Mouse (Mus musculus): ENCODE data around the gene Rpl18a. TPM values are rescaled to one million over a fixed set of nuclear protein-coding genes. Genes with fewer than 3 reads are reported as not detected.
A peak's percentile ranks its signal among the peaks of the same experiment; 100 is the strongest.

The Rpl18a gene
- 1,000 to 10,000 TPM; 1,014 to 1,053 TPM for total RNA-seq (2021)
- long read RNA-seq, experiment 1, transcript Rpl18a-201 (5 exons, 1,260 nt), result major isoform, 270 of 1,755 reads
- long read RNA-seq, experiment 1, partial matches to known transcripts, result 1,480 of 1,755 reads
- long read RNA-seq, experiment 1, other reads (novel, unspliced or antisense), result 0 of 1,755 reads
- long read RNA-seq, experiment 2, transcript Rpl18a-201 (5 exons, 1,260 nt), result major isoform, 313 of 1,895 reads
- long read RNA-seq, experiment 2, partial matches to known transcripts, result 1,578 of 1,895 reads
- long read RNA-seq, experiment 2, other reads (novel, unspliced or antisense), result 1 of 1,895 reads

DNA sequence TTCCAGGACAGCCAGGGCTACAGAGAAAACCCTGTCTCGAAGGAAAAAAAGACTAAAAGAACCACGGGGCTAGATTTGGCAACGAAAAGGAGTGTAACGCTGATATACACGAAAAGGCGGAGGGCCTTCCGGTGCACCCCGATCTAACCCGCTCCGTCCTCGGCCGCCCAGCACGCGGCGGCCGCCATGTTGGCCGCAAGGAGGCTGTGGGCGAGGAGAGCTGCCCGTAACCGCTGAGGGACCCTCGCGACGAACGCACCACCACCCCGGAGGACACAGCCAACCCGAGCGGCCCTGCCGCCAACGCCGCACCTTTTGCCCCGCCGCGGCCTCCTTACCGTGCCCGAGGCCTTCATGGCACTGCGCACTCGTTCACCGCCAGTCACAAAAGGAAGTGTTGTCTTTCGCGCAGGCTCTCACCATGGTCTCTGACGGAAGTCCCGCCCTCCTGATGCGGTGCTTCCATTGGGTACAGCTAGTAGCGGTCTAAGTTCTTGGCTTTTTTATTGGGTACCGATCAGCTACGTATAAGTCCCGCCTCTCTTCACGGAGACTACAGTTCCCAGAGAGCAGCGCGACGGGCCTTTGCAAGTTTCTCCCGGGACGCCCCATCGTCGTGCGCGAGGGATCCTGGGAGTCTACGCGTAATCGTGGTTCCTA is at the start of gene Rpl18a:
Rpl18a (minus strand) TSS at position 392 of the 660 bp plus-strand sequence.
- DNase-seq (ENCODE audit: low spot score), result peak; percentile 97

- DNase-seq (ENCODE audit: low spot score), result no peak
Measured at GRCm38 (mm10) chr8:70943187-70943586, 46.0 kb upstream of the Rpl18a start.

- DNase-seq (ENCODE audit: low spot score), result no peak
Measured at GRCm38 (mm10) chr8:70941478-70941877, 44.3 kb upstream of the Rpl18a start.

- no peak for DNase-seq (ENCODE audit: low spot score)
Measured at GRCm38 (mm10) chr8:70937200-70937599, 40.0 kb upstream of the Rpl18a start.

DNA sequence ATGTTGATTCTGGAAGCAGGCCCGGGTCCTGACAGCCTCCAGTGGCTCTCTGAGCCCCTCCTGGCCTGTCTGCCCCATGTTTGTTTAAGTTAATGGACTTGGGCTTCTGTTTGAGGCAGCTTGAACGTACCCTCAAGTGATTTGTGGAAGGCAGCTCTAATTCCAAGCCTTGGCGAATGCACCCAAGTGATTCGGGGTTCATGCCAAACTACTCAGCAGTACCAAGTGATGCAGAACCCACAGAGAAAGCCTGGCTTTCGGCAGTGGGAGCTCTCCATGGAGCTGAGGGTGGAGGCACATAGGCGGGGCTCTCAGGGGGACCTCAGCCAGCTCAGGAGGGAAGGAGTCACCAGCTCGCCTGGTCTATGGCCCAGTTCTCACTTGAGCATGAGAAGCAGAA is 37.6 kb upstream of the Rpl18a start:
- DNase-seq (ENCODE audit: low spot score), result no peak

GRCm38 (mm10) chr8:70933036-70933435 is 35.8 kb upstream of the Rpl18a start:
- no peak for DNase-seq (ENCODE audit: low spot score)

- DNase-seq (ENCODE audit: low spot score), result no peak
Measured at GRCm38 (mm10) chr8:70931731-70932130, 34.5 kb upstream of the Rpl18a start.

DNA sequence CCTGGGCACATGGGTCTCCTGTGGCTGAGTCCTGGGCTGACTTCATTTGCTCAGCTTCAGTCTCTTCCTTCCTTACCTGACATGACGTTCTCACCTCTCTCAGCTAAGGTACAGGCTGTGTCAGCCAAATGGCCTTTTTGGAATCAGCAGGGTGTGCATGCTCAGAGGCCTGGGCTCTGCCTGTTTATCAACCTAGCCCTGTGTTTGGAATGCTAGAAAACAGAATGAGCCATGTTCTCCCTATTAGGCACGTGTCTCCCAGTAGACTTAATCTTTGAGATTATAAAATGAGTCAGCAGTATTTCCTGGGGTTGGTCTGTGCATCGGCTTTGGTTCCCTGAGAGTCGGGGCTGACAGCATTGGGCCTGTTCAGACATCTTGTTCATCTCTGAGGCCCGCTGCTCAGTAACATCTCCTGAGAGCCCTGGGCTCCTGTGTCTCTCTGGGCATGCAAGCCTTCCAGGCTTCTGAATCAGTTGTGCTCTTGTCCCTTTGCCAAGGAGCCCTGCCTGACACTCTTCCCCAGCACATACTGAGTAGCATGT is 31.6 kb upstream of the Rpl18a start:
- DNase-seq (ENCODE audit: low spot score), result no peak

- no peak for DNase-seq (ENCODE audit: low spot score)
Measured at GRCm38 (mm10) chr8:70928096-70928495, 30.9 kb upstream of the Rpl18a start.

GRCm38 (mm10) chr8:70926396-70926795 is 29.2 kb upstream of the Rpl18a start:
- DNase-seq (ENCODE audit: low spot score), result no peak

GRCm38 (mm10) chr8:70925754-70926153 is 28.5 kb upstream of the Rpl18a start:
- no peak for DNase-seq (ENCODE audit: low spot score)

DNA sequence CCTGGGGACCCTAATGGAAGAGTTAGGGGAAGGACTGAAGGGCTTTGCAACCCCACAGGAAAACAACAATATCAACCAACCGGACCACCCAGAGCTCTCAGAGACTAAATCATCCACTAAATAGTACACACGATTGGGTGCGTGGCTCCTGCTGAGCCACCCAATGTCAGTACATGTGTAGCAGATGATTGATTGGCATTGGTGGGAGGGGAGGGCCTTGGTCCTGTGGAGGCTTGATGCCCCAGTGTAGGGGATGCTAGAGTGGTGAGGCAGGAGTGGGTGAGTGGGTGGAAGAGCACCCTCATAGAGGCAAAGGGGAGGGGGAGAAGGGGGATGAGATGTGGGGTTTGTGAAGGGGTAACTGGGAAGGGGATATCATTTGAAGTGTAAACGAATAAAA is 26.9 kb upstream of the Rpl18a start:
- no peak for DNase-seq (ENCODE audit: low spot score)

DNA sequence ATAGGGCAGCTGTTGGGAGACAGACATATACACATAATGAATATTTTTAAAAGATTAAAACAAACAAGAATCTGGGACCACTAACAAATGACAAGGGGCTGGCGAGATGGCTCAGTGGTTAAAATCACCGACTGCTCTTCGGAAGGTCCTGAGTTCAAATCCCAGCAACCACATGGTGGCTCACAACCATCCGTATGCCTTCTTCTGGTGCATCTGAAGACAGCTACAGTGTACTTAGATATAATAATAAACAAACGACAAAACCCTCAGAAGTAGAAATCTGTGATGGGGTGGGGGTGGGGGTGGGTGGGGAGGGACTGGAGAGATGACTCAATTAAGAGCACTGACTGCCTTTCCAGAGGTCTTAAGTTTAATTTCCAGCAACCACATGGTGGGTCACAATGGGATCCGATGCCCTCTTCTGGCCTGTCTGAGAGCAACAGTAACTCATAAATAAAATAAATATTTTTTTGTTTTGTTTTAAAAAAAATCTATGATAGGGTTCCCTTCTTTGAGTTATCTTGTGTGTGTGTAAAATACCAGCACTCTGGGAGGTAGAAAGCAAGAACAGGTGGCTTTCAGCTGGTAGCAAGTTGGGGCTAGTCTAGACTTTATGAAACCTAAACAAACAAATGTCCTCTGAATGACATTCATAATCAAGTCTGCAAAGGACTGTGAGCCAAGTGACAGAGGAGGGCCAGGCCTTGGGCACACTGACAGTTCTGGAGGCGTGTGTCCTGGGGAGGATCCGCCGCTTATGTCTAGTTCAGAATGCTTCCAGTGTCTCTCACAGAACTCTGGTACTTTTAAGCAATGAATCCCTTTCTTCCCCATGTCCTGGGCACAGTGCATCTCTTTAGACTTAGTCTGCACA is 23.1 kb upstream of the Rpl18a start:
- DNase-seq (ENCODE audit: low spot score), result no peak

DNA sequence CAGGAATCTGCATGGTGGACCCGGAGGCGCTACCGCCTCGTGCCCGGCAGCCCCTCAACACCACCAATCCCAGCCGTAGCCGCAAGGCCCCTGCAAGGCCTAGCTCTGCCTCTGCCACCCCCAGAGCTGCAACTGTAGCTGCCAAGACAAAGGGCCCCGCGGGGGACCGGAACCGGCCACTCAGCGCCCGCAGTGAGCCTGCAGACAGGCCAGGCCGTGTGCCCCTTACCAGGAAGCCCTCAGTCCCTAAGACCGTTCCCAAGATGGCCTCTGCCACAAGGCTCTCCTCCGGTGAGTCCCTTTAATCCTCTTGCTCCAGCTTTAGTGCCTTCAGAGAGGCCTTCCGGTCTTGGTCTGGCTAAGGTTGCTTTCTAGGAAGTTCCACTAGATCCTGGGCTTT is 17.5 kb upstream of the Rpl18a start:
- DNase-seq (ENCODE audit: low spot score), result no peak

GRCm38 (mm10) chr8:70913523-70913922 is 16.3 kb upstream of the Rpl18a start:
- no peak for DNase-seq (ENCODE audit: low spot score)

GRCm38 (mm10) chr8:70912955-70913354 is 15.7 kb upstream of the Rpl18a start:
- DNase-seq (ENCODE audit: low spot score), result no peak

DNA sequence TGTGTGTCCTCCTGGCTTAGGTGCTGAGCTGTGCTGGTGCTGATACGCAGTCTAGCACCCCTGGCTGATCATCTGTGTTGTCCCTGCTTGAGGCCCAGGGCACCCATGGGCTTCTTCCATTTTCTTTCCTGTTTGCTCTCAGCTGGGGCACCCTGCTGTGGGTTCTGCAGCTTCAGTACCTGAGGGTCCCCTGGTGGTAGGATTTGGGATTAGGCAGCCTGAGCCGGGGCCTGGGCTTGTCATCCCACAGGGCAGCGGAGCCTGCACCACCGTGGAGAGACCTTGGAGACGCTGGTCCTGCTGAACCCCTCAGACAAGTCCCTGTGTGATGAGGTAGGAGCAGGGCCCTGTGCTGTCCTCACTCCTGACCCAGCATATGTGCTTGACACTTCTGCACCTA is 14.4 kb upstream of the Rpl18a start:
- no peak for DNase-seq (ENCODE audit: low spot score)

DNA sequence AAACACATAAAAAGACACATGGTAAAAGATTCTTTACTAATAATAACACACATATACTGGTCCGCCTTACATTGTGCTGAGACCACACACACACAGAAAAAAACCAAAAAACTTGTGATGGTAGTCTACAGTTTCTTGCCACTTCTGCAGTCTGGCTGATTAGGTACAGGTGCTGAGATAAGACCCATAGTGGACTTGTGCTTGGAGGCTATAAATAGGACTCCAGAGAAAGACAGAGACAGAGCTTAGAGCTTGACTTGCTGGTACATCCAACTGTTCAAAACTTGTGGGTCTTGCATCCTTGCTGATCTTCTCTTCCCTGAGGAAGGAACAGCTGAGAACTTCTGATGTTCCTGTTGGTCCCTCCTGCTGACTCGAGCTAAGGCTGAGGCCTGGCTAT is 10.3 kb upstream of the Rpl18a start:
- no peak for DNase-seq (ENCODE audit: low spot score)

GRCm38 (mm10) chr8:70905831-70906736 is 8.9 kb upstream of the Rpl18a start, which contains the start of gene Map1s:
Gene Map1s, plus strand, starts transcription at chr8:70905932.
- DNase-seq (ENCODE audit: low spot score), result peak; percentile 57

DNA sequence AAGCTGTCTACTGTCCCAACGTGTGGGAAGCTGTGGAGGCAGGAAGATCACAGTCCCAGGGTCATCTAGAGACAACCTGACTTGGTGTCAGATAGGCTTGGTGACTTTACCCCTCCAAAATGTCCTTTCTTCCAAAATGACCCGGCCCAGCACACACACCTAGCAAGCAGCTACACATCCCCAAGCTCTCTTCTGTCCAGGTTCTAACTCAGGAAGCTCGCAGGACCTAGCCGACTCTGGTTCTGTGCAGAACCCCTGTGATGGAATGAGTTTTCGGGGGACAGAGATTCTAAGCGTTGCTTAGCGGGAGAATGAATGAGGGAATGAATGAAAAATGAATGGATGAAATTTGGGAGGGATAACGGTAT is 8.2 kb upstream of the Rpl18a start:
- DNase-seq (ENCODE audit: low spot score), result no peak

GRCm38 (mm10) chr8:70904532-70904931 is 7.3 kb upstream of the Rpl18a start:
- DNase-seq (ENCODE audit: low spot score), result peak; percentile 24
